Comparison of ENCODE assay signal across 13 mouse cellular contexts in genomic region chr2:93907519-93908294, GRCm38 (mm10). TPM values are rescaled to one million over a fixed set of nuclear protein-coding genes. Genes with fewer than 3 reads are reported as not detected.
DNase-seq lines count a peak whose midpoint lies in the region; ATAC-seq and TF ChIP-seq lines count a peak whose summit lies in the region.
"Had no signal": no experiment of that assay in that cellular context is flagged by ENCODE, and none has a peak within 500 bp of the region (broad histone marks: within the 10 kb centered on the region; RNA-seq: fewer than 3 reads in every experiment).

No protein-coding gene starts in this region.

- 53% methylated on average over 9 of the region's 9 CpGs for WGBS in kidney, embryonic 16.5 days
- WGBS in forebrain, postnatal 0 days, result 49% methylated on average over 9 of the region's 9 CpGs
- 45% methylated on average over 9 of the region's 9 CpGs for WGBS in midbrain, embryonic 14.5 days

- H3K27me3 ChIP-seq in kidney, embryonic 16.5 days (ENCODE audit: insufficient read depth, low read length), result no peaks in the 10 kb centered on the region
- no peaks in the 10 kb centered on the region for H3K27me3 ChIP-seq in forebrain, postnatal 0 days (ENCODE audit: insufficient read depth, low read length)
- no peaks in the 10 kb centered on the region for H3K27me3 ChIP-seq in midbrain, embryonic 14.5 days (ENCODE audit: control insufficient read depth, insufficient read depth, low read length)

- H3K9me3 ChIP-seq in kidney, embryonic 16.5 days (ENCODE audit: low read length), result no peaks in the 10 kb centered on the region
- H3K9me3 ChIP-seq in forebrain, postnatal 0 days (ENCODE audit: low read length), result no peaks in the 10 kb centered on the region
- no peaks in the 10 kb centered on the region for H3K9me3 ChIP-seq in midbrain, embryonic 14.5 days (ENCODE audit: control insufficient read depth, low read length)

- TF ChIP-seq CTCF in forebrain, postnatal 0 days (IDR thresholded peaks at IDR 0.05; ENCODE audit: low read depth), result no peak

- H3K27ac ChIP-seq in kidney, embryonic 16.5 days (ENCODE audit: low read length), result no peak overlapping the region
- peak overlapping the region; percentile 11; the same call in 1 of the 2 replicates for H3K27ac ChIP-seq in forebrain, postnatal 0 days (ENCODE audit: low read depth, low read length)
- peak overlapping the region; percentile 60 for H3K27ac ChIP-seq in midbrain, embryonic 14.5 days (replicated peaks; ENCODE audit: low read depth, low read length)

- H3K9ac ChIP-seq in kidney, embryonic 16.5 days (replicated peaks; ENCODE audit: low read length), result no peak overlapping the region
- H3K9ac ChIP-seq in forebrain, postnatal 0 days, result no peak overlapping the region
- H3K9ac ChIP-seq in midbrain, embryonic 14.5 days (replicated peaks; ENCODE audit: low read length), result 0 out of 2 replicates have a peak overlapping the region, but pooled peaks have one; percentile 9

- peak; percentile 26 for DNase-seq in adrenal gland, adult 2 months
- no peak for DNase-seq in adrenal gland, postnatal 4 days (ENCODE audit: low spot score in 2 of 2)
- peak; percentile 33 to 38 for DNase-seq in kidney, adult 8-10 months
- DNase-seq in forebrain, postnatal 0 days, result peak; percentile 46
- DNase-seq in midbrain, embryonic 14.5 days, result peak; percentile 67
- DNase-seq in gastrocnemius, postnatal 25 days, result no peak
- DNase-seq in frontal cortex, postnatal 25 days (ENCODE audit: low spot score in 2 of 2), result no peak
- DNase-seq: lung, postnatal 10 days had no signal

- no peak for ATAC-seq in kidney, embryonic 16.5 days (ENCODE audit: low FRiP score, low TSS enrichment)
- ATAC-seq in forebrain, postnatal 0 days, result peak; percentile 52
- peak; percentile 18; the same call in 1 of the 2 replicates for ATAC-seq in midbrain, embryonic 14.5 days (ENCODE audit: low FRiP score, low TSS enrichment)

- H3K4me1 ChIP-seq in kidney, embryonic 16.5 days (ENCODE audit: insufficient read depth, low read length), result 0 out of 2 replicates have a peak, but pooled peaks cover 2% of the 10 kb centered on the region
- H3K4me1 ChIP-seq in forebrain, postnatal 0 days (ENCODE audit: insufficient read depth), result peaks cover 12% of the 10 kb centered on the region; the same call in 1 of the 2 replicates
- H3K4me1 ChIP-seq in midbrain, embryonic 14.5 days (ENCODE audit: control insufficient read depth, insufficient read depth, low read length), result peaks cover 18% of the 10 kb centered on the region; the same call in 1 of the 2 replicates

- H3K4me2 ChIP-seq in kidney, embryonic 16.5 days (replicated peaks; ENCODE audit: low read depth, low read length), result no peak overlapping the region
- H3K4me2 ChIP-seq in forebrain, postnatal 0 days (ENCODE audit: low read depth), result no peak overlapping the region
- no peak overlapping the region for H3K4me2 ChIP-seq in midbrain, embryonic 14.5 days (ENCODE audit: low read length)

- no peaks in the 10 kb centered on the region for H3K36me3 ChIP-seq in kidney, embryonic 16.5 days (ENCODE audit: insufficient read depth, low read length)
- H3K36me3 ChIP-seq in forebrain, postnatal 0 days (ENCODE audit: insufficient read depth), result no peaks in the 10 kb centered on the region
- H3K36me3 ChIP-seq in midbrain, embryonic 14.5 days (ENCODE audit: control insufficient read depth, insufficient read depth, low read length), result no peaks in the 10 kb centered on the region

- H3K4me3 ChIP-seq in kidney, embryonic 16.5 days (ENCODE audit: low read length), result no peak overlapping the region
- no peak overlapping the region for H3K4me3 ChIP-seq in forebrain, postnatal 0 days (ENCODE audit: low read depth, low read length)
- no peak overlapping the region for H3K4me3 ChIP-seq in midbrain, embryonic 14.5 days (replicated peaks; ENCODE audit: low read depth, low read length)

RNA-seq across cellular contexts. Expression of gene Accsl, which starts 38.8 kb away (rescaled TPM):
- total RNA-seq in adrenal gland, adult 2 months (2021), result 1 to 10 TPM in 1 of 2 experiments, under 1 TPM in 1; 0.43 to 1.6 TPM
- not detected in 2 replicates for polyA plus RNA-seq in adrenal gland, adult 2 months (2012; rRNA removed)
- under 1 TPM; 0.22 to 0.99 TPM for total RNA-seq in adrenal gland, postnatal 4 days (2021)
- not detected in 2 replicates for polyA plus RNA-seq in kidney, embryonic 16.5 days (2015; fragmentation: Nextera tagmentation; extraction: Ambion mirVana)
- 0.08 and 1.2 TPM in 2 replicates for total RNA-seq in forebrain, postnatal 0 days (2014; rRNA removed)
- polyA plus RNA-seq in forebrain, postnatal 0 days (2015; fragmentation: Nextera tagmentation; extraction: Ambion mirVana), result 0.22 and 0.38 TPM in 2 replicates
- polyA plus RNA-seq in midbrain, embryonic 14.5 days (2014; fragmentation: Nextera tagmentation; extraction: Ambion mirVana), result 0.18 and 0.19 TPM in 2 replicates
- total RNA-seq in gastrocnemius, postnatal 25 days (2021), result not detected
- total RNA-seq: common myeloid progenitor, adult 5-6 weeks; heart, adult 18-20 months; left cerebral cortex, postnatal 25 days; neutrophil, adult 5-6 weeks had no signal

RNA-seq across cellular contexts. Expression of gene Gm13889, which starts 49.3 kb away (rescaled TPM):
- total RNA-seq in adrenal gland, adult 2 months (2021), result 10 to 100 TPM; 38.1 to 50.3 TPM
- polyA plus RNA-seq in adrenal gland, adult 2 months (2012; rRNA removed), result 62.0 and 80.6 TPM in 2 replicates
- 10 to 100 TPM; 26.7 to 28.4 TPM for total RNA-seq in adrenal gland, postnatal 4 days (2021)
- 9.5 and 10.0 TPM in 2 replicates for polyA plus RNA-seq in kidney, embryonic 16.5 days (2015; fragmentation: Nextera tagmentation; extraction: Ambion mirVana)
- 47.5 and 72.6 TPM in 2 replicates for total RNA-seq in forebrain, postnatal 0 days (2014; rRNA removed)
- polyA plus RNA-seq in forebrain, postnatal 0 days (2015; fragmentation: Nextera tagmentation; extraction: Ambion mirVana), result 29.3 and 34.2 TPM in 2 replicates
- polyA plus RNA-seq in midbrain, embryonic 14.5 days (2014; fragmentation: Nextera tagmentation; extraction: Ambion mirVana), result 6.2 TPM in 2 replicates
- total RNA-seq in gastrocnemius, postnatal 25 days (2021), result 1 to 10 TPM; 8.3 to 8.8 TPM
- total RNA-seq: neutrophil, adult 5-6 weeks had no signal

RNA-seq across cellular contexts. Expression of gene Accs, which starts 58.0 kb away (rescaled TPM):
- total RNA-seq in adrenal gland, adult 2 months (2021), result 1 to 10 TPM; 8.9 to 9.6 TPM
- 15.2 and 16.7 TPM in 2 replicates for polyA plus RNA-seq in adrenal gland, adult 2 months (2012; rRNA removed)
- total RNA-seq in adrenal gland, postnatal 4 days (2021), result 10 to 100 TPM; 21.0 to 24.5 TPM
- 9.0 and 9.8 TPM in 2 replicates for polyA plus RNA-seq in kidney, embryonic 16.5 days (2015; fragmentation: Nextera tagmentation; extraction: Ambion mirVana)
- total RNA-seq in forebrain, postnatal 0 days (2014; rRNA removed), result 14.2 and 15.2 TPM in 2 replicates
- polyA plus RNA-seq in forebrain, postnatal 0 days (2015; fragmentation: Nextera tagmentation; extraction: Ambion mirVana), result 3.8 and 5.1 TPM in 2 replicates
- polyA plus RNA-seq in midbrain, embryonic 14.5 days (2014; fragmentation: Nextera tagmentation; extraction: Ambion mirVana), result 4.9 and 5.6 TPM in 2 replicates
- 1 to 10 TPM; 2.3 to 4.1 TPM for total RNA-seq in gastrocnemius, postnatal 25 days (2021)

Comparison
In these comparisons a context has a peak if more than half of its experiments do, and no peak if none do; other contexts are left out.
1. DNase-seq: peak in adrenal gland, adult 2 months (single experiment), kidney, adult 8-10 months (2 of 2), forebrain, postnatal 0 days (single experiment) and midbrain, embryonic 14.5 days (single experiment); none in adrenal gland, postnatal 4 days (0 of 2), gastrocnemius, postnatal 25 days (single experiment) and frontal cortex, postnatal 25 days (0 of 2).